Mouse (Mus musculus): ENCODE data around the gene Phactr4. TPM values are rescaled to one million over a fixed set of nuclear protein-coding genes. Genes with fewer than 3 reads are reported as not detected.

The Phactr4 gene
- polyA plus RNA-seq, 1 experiment, result 11.3 TPM

GRCm38 (mm10) chr4:132363487-132363886, 58.8 kb downstream of the Phactr4 start:
- peaks cover 35% of the 10 kb centered on the region for H3K36me3 ChIP-seq (ENCODE audit: control insufficient read depth, insufficient read depth, low read length)
- TF ChIP-seq POLR2A (IDR thresholded peaks at IDR 0.05; ENCODE audit: control insufficient read depth, extremely low read depth, insufficient read depth, low read length, poor library complexity) (no peak), CTCF (IDR thresholded peaks at IDR 0.05; ENCODE audit: borderline replicate concordance, control insufficient read depth, extremely low read depth, insufficient read depth, low read length, poor library complexity) (no peak)
- H3K27ac ChIP-seq (ENCODE audit: control insufficient read depth, insufficient read depth, low read length), result no peak overlapping the region
- 95% methylated on average over 11 of the region's 11 CpGs for WGBS
- no peaks in the 10 kb centered on the region for H3K27me3 ChIP-seq (ENCODE audit: control insufficient read depth, insufficient read depth, low read length)
- no peak for DNase-seq
- no peaks in the 10 kb centered on the region for H3K4me1 ChIP-seq (replicated peaks; ENCODE audit: control insufficient read depth, insufficient read depth, low read length)
- no peak overlapping the region for H3K4me3 ChIP-seq (ENCODE audit: control insufficient read depth, insufficient read depth, low read length)

GRCm38 (mm10) chr4:132359510-132359909, 62.8 kb downstream of the Phactr4 start:
- 95% methylated on average over 4 of the region's 4 CpGs for WGBS
- no peak for TF ChIP-seq CTCF (IDR thresholded peaks at IDR 0.05; ENCODE audit: borderline replicate concordance, control insufficient read depth, extremely low read depth, insufficient read depth, low read length, poor library complexity)
- TF ChIP-seq POLR2A (IDR thresholded peaks at IDR 0.05; ENCODE audit: control insufficient read depth, extremely low read depth, insufficient read depth, low read length, poor library complexity), result no peak
- no peak overlapping the region for H3K27ac ChIP-seq (ENCODE audit: control insufficient read depth, insufficient read depth, low read length)
- no peak overlapping the region for H3K4me3 ChIP-seq (ENCODE audit: control insufficient read depth, insufficient read depth, low read length)
- DNase-seq, result no peak
- H3K4me1 ChIP-seq (replicated peaks; ENCODE audit: control insufficient read depth, insufficient read depth, low read length), result no peaks in the 10 kb centered on the region
- no peaks in the 10 kb centered on the region for H3K27me3 ChIP-seq (ENCODE audit: control insufficient read depth, insufficient read depth, low read length)
- H3K36me3 ChIP-seq (ENCODE audit: control insufficient read depth, insufficient read depth, low read length), result peaks cover 31% of the 10 kb centered on the region

- no peak for TF ChIP-seq CTCF (IDR thresholded peaks at IDR 0.05; ENCODE audit: borderline replicate concordance, control insufficient read depth, extremely low read depth, insufficient read depth, low read length, poor library complexity)
- no peak for TF ChIP-seq POLR2A (IDR thresholded peaks at IDR 0.05; ENCODE audit: control insufficient read depth, extremely low read depth, insufficient read depth, low read length, poor library complexity)
- Histone ChIP-seq H3K4me1 (replicated peaks; ENCODE audit: control insufficient read depth, insufficient read depth, low read length) (peaks cover 5% of the 10 kb centered on the region), H3K4me3 (ENCODE audit: control insufficient read depth, insufficient read depth, low read length) (no peak overlapping the region), H3K27ac (ENCODE audit: control insufficient read depth, insufficient read depth, low read length) (no peak overlapping the region), H3K36me3 (ENCODE audit: control insufficient read depth, insufficient read depth, low read length) (peaks cover 19% of the 10 kb centered on the region), H3K27me3 (ENCODE audit: control insufficient read depth, insufficient read depth, low read length) (no peaks in the 10 kb centered on the region)
- peak; percentile 49 for DNase-seq
- WGBS, result 94% methylated on average over 12 of the region's 12 CpGs
These were observed 66.1 kb downstream of the Phactr4 start for GRCm38 (mm10) chr4:132356170-132356569.

- no peak overlapping the region for H3K27ac ChIP-seq (ENCODE audit: control insufficient read depth, insufficient read depth, low read length)
- peaks cover 5% of the 10 kb centered on the region for H3K4me1 ChIP-seq (replicated peaks; ENCODE audit: control insufficient read depth, insufficient read depth, low read length)
- DNase-seq, result no peak
- WGBS, result 95% methylated on average over 3 of the region's 3 CpGs
- no peak overlapping the region for H3K4me3 ChIP-seq (ENCODE audit: control insufficient read depth, insufficient read depth, low read length)
- H3K27me3 ChIP-seq (ENCODE audit: control insufficient read depth, insufficient read depth, low read length), result no peaks in the 10 kb centered on the region
- no peak for TF ChIP-seq POLR2A (IDR thresholded peaks at IDR 0.05; ENCODE audit: control insufficient read depth, extremely low read depth, insufficient read depth, low read length, poor library complexity)
- TF ChIP-seq CTCF (IDR thresholded peaks at IDR 0.05; ENCODE audit: borderline replicate concordance, control insufficient read depth, extremely low read depth, insufficient read depth, low read length, poor library complexity), result no peak
- peaks cover 22% of the 10 kb centered on the region for H3K36me3 ChIP-seq (ENCODE audit: control insufficient read depth, insufficient read depth, low read length)
These were observed 66.9 kb downstream of the Phactr4 start for GRCm38 (mm10) chr4:132355403-132355802.

GRCm38 (mm10) chr4:132354571-132354970, 67.7 kb downstream of the Phactr4 start:
- H3K4me3 ChIP-seq (ENCODE audit: control insufficient read depth, insufficient read depth, low read length), result no peak overlapping the region
- H3K27me3 ChIP-seq (ENCODE audit: control insufficient read depth, insufficient read depth, low read length), result no peaks in the 10 kb centered on the region
- peaks cover 15% of the 10 kb centered on the region; the same call in 1 of the 2 replicates for H3K36me3 ChIP-seq (ENCODE audit: control insufficient read depth, insufficient read depth, low read length)
- TF ChIP-seq CTCF (IDR thresholded peaks at IDR 0.05; ENCODE audit: borderline replicate concordance, control insufficient read depth, extremely low read depth, insufficient read depth, low read length, poor library complexity), result no peak
- 93% methylated on average over 4 of the region's 4 CpGs for WGBS
- no peak for DNase-seq
- no peak overlapping the region for H3K27ac ChIP-seq (ENCODE audit: control insufficient read depth, insufficient read depth, low read length)
- H3K4me1 ChIP-seq (replicated peaks; ENCODE audit: control insufficient read depth, insufficient read depth, low read length), result peaks cover 5% of the 10 kb centered on the region

- Histone ChIP-seq H3K36me3 (ENCODE audit: control insufficient read depth, insufficient read depth, low read length) (peaks cover 13% of the 10 kb centered on the region; the same call in 1 of the 2 replicates), H3K4me1 (replicated peaks; ENCODE audit: control insufficient read depth, insufficient read depth, low read length) (peaks cover 5% of the 10 kb centered on the region), H3K27me3 (ENCODE audit: control insufficient read depth, insufficient read depth, low read length) (no peaks in the 10 kb centered on the region), H3K27ac (ENCODE audit: control insufficient read depth, insufficient read depth, low read length) (peak within 1 kb of the TSS; percentile 67), H3K4me3 (ENCODE audit: control insufficient read depth, insufficient read depth, low read length) (peak within 1 kb of the TSS; percentile 90)
- DNase-seq, result peak; percentile 93
- peak; percentile 96 for TF ChIP-seq POLR2A (IDR thresholded peaks at IDR 0.05; ENCODE audit: control insufficient read depth, extremely low read depth, insufficient read depth, low read length, poor library complexity)
- TF ChIP-seq CTCF (IDR thresholded peaks at IDR 0.05; ENCODE audit: borderline replicate concordance, control insufficient read depth, extremely low read depth, insufficient read depth, low read length, poor library complexity), result peak; percentile 38; the same call in 1 of the 2 replicates
- under 1% methylated on average over 31 of the region's 31 CpGs for WGBS
These were observed 68.8 kb downstream of the Phactr4 start, which contains the start of gene Rcc1 for GRCm38 (mm10) chr4:132353481-132353885. Gene Rcc1, minus strand, starts transcription at chr4:132353605.

GRCm38 (mm10) chr4:132352739-132353138, 69.5 kb downstream of the Phactr4 start:
- H3K27me3 ChIP-seq (ENCODE audit: control insufficient read depth, insufficient read depth, low read length), result no peaks in the 10 kb centered on the region
- 0 out of 2 replicates have a peak overlapping the region, but pooled peaks have one; percentile 16 for H3K27ac ChIP-seq (ENCODE audit: control insufficient read depth, insufficient read depth, low read length)
- H3K36me3 ChIP-seq (ENCODE audit: control insufficient read depth, insufficient read depth, low read length), result peaks cover 8% of the 10 kb centered on the region; the same call in 1 of the 2 replicates
- H3K4me1 ChIP-seq (replicated peaks; ENCODE audit: control insufficient read depth, insufficient read depth, low read length), result peaks cover 5% of the 10 kb centered on the region
- TF ChIP-seq CTCF (IDR thresholded peaks at IDR 0.05; ENCODE audit: borderline replicate concordance, control insufficient read depth, extremely low read depth, insufficient read depth, low read length, poor library complexity), result no peak
- no peak for TF ChIP-seq POLR2A (IDR thresholded peaks at IDR 0.05; ENCODE audit: control insufficient read depth, extremely low read depth, insufficient read depth, low read length, poor library complexity)
- under 1% methylated on average over 14 of the region's 14 CpGs for WGBS
- H3K4me3 ChIP-seq (ENCODE audit: control insufficient read depth, insufficient read depth, low read length), result peak overlapping the region; percentile 90
- DNase-seq, result peak; percentile 16

Data from thymus, adult 2 months (tissue).